Mouse (Mus musculus): Measurements from ENCODE around the gene Zic4. TPM values are rescaled to one million over a fixed set of nuclear protein-coding genes. Genes with fewer than 3 reads are reported as not detected.

Gene Zic4
- polyA plus RNA-seq, 1 experiment from 2014 or later = not detected

DNA sequence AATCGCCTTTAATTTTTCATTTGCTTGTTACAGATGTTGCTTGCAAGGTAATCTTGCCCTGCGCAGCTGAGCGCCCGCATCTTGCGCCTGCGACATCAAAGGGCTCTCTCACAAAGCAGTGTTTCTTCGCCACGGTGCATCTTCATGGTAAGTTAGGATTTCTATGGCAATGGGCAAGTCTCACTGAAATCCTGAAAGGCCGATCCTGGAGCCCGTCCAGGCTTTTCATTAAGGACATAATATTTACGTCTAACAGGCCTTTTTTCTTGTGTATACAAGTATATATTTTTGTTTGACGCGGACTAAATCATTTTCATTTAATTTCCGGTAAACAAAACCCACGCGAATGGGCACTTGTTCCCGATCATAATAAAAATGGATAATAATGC is 24.3 kb downstream of the Zic4 start:
- no peaks in the 10 kb centered on the region for H3K36me3 ChIP-seq (ENCODE audit: insufficient read depth, low read length)
- TF ChIP-seq CTCF (IDR thresholded peaks at IDR 0.05; ENCODE audit: low read depth) = no peak
- H3K4me2 ChIP-seq (ENCODE audit: low read length) = no peak overlapping the region
- under 1% methylated on average over 17 of the region's 17 CpGs for WGBS
- peaks cover 92% of the 10 kb centered on the region for H3K27me3 ChIP-seq (ENCODE audit: insufficient read depth, low read length)
- no peak for DNase-seq (ENCODE audit: low spot score)
- no peak for ATAC-seq (replicated peaks; ENCODE audit: low FRiP score, low read depth)
- H3K27ac ChIP-seq = no peak overlapping the region
- H3K4me1 ChIP-seq (replicated peaks; ENCODE audit: insufficient read depth, low read length) = 0 out of 2 replicates have a peak, but pooled peaks cover 3% of the 10 kb centered on the region
- no peak overlapping the region for H3K9ac ChIP-seq (ENCODE audit: low read depth, low read length)
- no peaks in the 10 kb centered on the region for H3K9me3 ChIP-seq (replicated peaks; ENCODE audit: low read length)
- H3K4me3 ChIP-seq (replicated peaks; ENCODE audit: low read depth, low read length) = no peak overlapping the region

DNA sequence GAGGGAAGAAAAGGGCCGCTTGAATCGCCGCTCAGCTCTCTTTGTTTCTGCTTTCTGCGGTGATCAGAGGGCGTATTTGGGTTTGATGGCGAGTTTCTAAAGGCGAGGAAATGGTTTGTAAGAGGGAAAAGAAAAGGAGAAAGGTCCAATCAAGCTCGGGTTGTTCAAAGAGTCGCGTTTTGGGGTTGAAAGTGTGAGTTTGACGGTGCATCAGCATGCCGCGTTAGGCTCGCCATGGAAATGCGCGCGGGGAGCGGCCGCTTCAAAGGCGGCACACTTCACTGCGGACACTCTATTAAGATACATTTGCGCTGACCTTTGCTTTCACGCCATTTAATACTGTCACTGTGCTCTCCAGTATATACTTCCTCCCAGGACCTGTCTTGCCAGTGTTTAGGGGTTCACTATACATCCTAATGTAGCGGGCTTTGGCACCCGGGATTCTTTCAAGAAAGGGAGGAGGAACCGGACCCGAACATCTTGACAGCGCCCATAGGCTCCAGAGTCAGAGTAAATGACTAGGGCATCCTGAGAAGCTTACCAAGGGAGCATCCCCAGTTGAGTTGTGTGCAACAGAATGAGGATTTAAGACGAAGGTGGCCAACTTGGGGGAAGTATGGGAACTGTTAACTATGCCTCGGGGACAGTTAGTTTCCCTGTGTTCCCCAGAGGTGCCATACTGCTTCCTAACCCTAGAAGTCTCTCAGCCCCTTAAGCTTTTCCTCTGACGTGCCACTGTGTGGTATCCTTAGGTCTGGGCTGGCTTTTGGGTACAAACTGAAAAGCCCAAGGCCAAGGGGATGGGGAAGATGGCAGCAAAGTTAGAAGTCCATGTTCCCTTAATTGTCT is 24.9 kb downstream of the Zic4 start:
- H3K36me3 ChIP-seq (ENCODE audit: insufficient read depth, low read length) = no peaks in the 10 kb centered on the region
- no peak for DNase-seq (ENCODE audit: low spot score)
- no peak for ATAC-seq (replicated peaks; ENCODE audit: low FRiP score, low read depth)
- H3K4me3 ChIP-seq (replicated peaks; ENCODE audit: low read depth, low read length) = no peak overlapping the region
- H3K27me3 ChIP-seq (ENCODE audit: insufficient read depth, low read length) = peaks cover 93% of the 10 kb centered on the region
- no peak overlapping the region for H3K4me2 ChIP-seq (ENCODE audit: low read length)
- no peak for TF ChIP-seq CTCF (IDR thresholded peaks at IDR 0.05; ENCODE audit: low read depth)
- no peaks in the 10 kb centered on the region for H3K9me3 ChIP-seq (replicated peaks; ENCODE audit: low read length)
- WGBS = 1% methylated on average over 31 of the region's 31 CpGs
- H3K27ac ChIP-seq = no peak overlapping the region
- H3K9ac ChIP-seq (ENCODE audit: low read depth, low read length) = no peak overlapping the region
- H3K4me1 ChIP-seq (replicated peaks; ENCODE audit: insufficient read depth, low read length) = no peaks in the 10 kb centered on the region

DNA sequence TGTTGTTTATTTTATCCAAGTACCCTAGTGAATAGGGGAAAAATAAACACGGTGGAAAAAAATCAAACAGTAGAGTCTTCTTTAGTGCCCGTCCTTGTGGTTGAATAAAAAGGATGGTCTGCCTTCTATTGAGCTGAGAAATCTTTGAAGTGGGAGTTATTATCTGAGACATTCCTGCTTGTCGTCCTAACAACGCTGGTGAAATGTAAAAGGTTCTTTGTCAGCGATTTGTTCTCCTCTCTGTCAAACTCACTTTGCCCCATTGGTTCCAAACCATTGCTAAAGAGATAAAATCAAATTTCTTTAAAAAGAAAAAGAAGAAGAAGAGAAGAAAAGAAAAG is 25.5 kb downstream of the Zic4 start:
- Histone ChIP-seq H3K36me3 (ENCODE audit: insufficient read depth, low read length) (no peaks in the 10 kb centered on the region), H3K27ac (no peak overlapping the region), H3K4me2 (ENCODE audit: low read length) (no peak overlapping the region), H3K9me3 (replicated peaks; ENCODE audit: low read length) (no peaks in the 10 kb centered on the region), H3K27me3 (ENCODE audit: insufficient read depth, low read length) (peaks cover 93% of the 10 kb centered on the region), H3K9ac (ENCODE audit: low read depth, low read length) (no peak overlapping the region), H3K4me3 (replicated peaks; ENCODE audit: low read depth, low read length) (no peak overlapping the region), H3K4me1 (replicated peaks; ENCODE audit: insufficient read depth, low read length) (no peaks in the 10 kb centered on the region)
- ATAC-seq (replicated peaks; ENCODE audit: low FRiP score, low read depth) = no peak
- TF ChIP-seq CTCF (IDR thresholded peaks at IDR 0.05; ENCODE audit: low read depth) = no peak
- under 1% methylated on average over 5 of the region's 5 CpGs for WGBS
- DNase-seq (ENCODE audit: low spot score) = no peak

DNA sequence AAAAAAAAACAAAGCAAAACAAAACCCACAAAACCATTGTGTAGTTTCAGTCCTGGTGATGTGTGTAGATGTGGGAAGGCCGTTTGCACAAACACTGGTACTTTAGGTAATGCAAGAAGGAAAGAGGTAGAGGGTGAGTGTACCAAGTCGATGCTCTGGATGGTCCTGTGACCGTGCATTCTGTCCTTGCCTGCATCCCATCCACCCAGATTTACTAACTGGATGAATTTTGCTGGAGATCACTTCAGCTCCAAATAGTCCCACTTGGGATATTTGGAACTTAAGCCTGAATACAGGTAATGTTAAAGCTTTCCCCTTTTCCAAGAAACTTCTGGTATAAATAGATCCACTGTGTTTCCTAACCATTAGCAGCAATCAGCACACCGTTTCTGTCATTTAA is 26.0 kb downstream of the Zic4 start:
- H3K27me3 ChIP-seq (ENCODE audit: insufficient read depth, low read length) = peaks cover 92% of the 10 kb centered on the region
- TF ChIP-seq CTCF (IDR thresholded peaks at IDR 0.05; ENCODE audit: low read depth) = no peak
- H3K4me2 ChIP-seq (ENCODE audit: low read length) = no peak overlapping the region
- no peaks in the 10 kb centered on the region for H3K9me3 ChIP-seq (replicated peaks; ENCODE audit: low read length)
- WGBS = 3% methylated on average over 4 of the region's 4 CpGs
- H3K4me3 ChIP-seq (replicated peaks; ENCODE audit: low read depth, low read length) = no peak overlapping the region
- H3K4me1 ChIP-seq (replicated peaks; ENCODE audit: insufficient read depth, low read length) = no peaks in the 10 kb centered on the region
- H3K27ac ChIP-seq = no peak overlapping the region
- no peaks in the 10 kb centered on the region for H3K36me3 ChIP-seq (ENCODE audit: insufficient read depth, low read length)
- no peak overlapping the region for H3K9ac ChIP-seq (ENCODE audit: low read depth, low read length)
- ATAC-seq (replicated peaks; ENCODE audit: low FRiP score, low read depth) (no peak), DNase-seq (ENCODE audit: low spot score) (no peak)

DNA sequence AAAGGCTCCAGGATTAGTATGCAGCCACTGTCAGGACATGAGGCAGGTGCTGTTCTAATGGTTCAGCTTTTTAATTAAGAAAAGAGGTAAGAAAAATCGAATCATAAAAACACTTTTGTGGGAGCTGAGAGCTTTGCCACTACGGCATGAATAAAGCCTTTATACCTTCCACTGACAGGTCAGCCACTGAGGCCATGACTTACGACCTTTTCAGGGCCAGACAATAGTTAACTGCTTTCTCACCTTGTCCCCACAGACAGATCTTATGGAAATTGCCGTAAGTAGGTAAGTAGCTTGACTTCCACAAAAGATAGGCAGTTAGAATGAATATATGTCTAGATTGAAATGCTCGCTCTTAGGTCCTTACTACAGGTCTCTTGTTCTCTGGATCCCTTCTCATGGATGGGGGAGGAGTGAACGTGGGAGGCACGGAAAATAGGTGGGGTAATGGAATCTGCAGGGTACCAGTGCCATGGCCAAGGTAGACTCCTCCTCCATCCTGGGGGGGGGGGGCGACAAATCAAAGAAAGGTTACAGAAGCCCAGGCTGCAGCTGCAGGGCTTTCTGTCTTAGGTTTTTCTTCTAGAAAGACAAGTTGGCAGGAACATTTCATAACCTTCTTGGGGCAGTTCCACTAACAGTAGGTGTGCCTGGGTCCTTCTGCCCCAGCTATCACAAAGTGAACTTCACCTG is 31.3 kb downstream of the Zic4 start:
- no peak for DNase-seq (ENCODE audit: low spot score)
- H3K36me3 ChIP-seq (ENCODE audit: insufficient read depth, low read length) = no peaks in the 10 kb centered on the region
- H3K4me1 ChIP-seq (replicated peaks; ENCODE audit: insufficient read depth, low read length) = no peaks in the 10 kb centered on the region
- H3K4me3 ChIP-seq (replicated peaks; ENCODE audit: low read depth, low read length) = no peak overlapping the region
- H3K4me2 ChIP-seq (ENCODE audit: low read length) = no peak overlapping the region
- H3K9ac ChIP-seq (ENCODE audit: low read depth, low read length) = no peak overlapping the region
- no peak for ATAC-seq (replicated peaks; ENCODE audit: low FRiP score, low read depth)
- WGBS = 3% methylated on average over 8 of the region's 8 CpGs
- peaks cover 83% of the 10 kb centered on the region for H3K27me3 ChIP-seq (ENCODE audit: insufficient read depth, low read length)
- no peaks in the 10 kb centered on the region for H3K9me3 ChIP-seq (replicated peaks; ENCODE audit: low read length)
- no peak for TF ChIP-seq CTCF (IDR thresholded peaks at IDR 0.05; ENCODE audit: low read depth)
- H3K27ac ChIP-seq = no peak overlapping the region

DNA sequence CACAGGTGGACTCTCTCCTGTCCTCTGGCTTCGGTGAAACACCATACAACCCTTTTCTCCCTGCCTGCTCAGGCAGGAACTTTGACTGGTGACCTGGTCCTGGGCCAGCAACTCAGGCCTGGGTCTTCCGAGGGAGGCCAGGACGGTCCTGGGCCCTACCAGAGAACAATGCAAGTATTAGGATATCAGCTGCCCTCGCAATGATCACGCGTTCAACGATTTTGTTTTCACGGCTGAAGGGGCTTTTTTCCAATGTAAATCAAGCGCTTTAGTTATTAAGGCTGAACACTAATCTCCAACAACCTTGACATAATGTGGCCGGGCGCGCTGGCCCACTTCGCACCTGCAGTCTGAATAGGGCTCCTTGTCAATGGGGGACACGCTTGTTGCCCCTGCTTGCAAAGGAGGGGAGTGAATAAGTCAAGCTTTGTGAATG is 32.0 kb downstream of the Zic4 start:
- no peaks in the 10 kb centered on the region for H3K36me3 ChIP-seq (ENCODE audit: insufficient read depth, low read length)
- WGBS = 1% methylated on average over 14 of the region's 14 CpGs
- no peaks in the 10 kb centered on the region for H3K4me1 ChIP-seq (replicated peaks; ENCODE audit: insufficient read depth, low read length)
- H3K9ac ChIP-seq (ENCODE audit: low read depth, low read length) = no peak overlapping the region
- H3K27me3 ChIP-seq (ENCODE audit: insufficient read depth, low read length) = peaks cover 80% of the 10 kb centered on the region
- TF ChIP-seq CTCF (IDR thresholded peaks at IDR 0.05; ENCODE audit: low read depth) = no peak
- no peak for DNase-seq (ENCODE audit: low spot score)
- H3K9me3 ChIP-seq (replicated peaks; ENCODE audit: low read length) = no peaks in the 10 kb centered on the region
- H3K27ac ChIP-seq = no peak overlapping the region
- no peak for ATAC-seq (replicated peaks; ENCODE audit: low FRiP score, low read depth)
- no peak overlapping the region for H3K4me3 ChIP-seq (replicated peaks; ENCODE audit: low read depth, low read length)
- no peak overlapping the region for H3K4me2 ChIP-seq (ENCODE audit: low read length)
